Mouse (Mus musculus) CH12.LX (cell line): Measurements from ENCODE around the gene Sufu.

Experiments used
- CTCF ChIP-seq, 2 experiments: IDR thresholded peaks in 1 of 2; conservative IDR thresholded peaks in 1 of 2; 2 replicates each; pipeline ENCODE4 v1.5.1; 2011 to 2012; ENCODE audit warnings: low read depth in 2 of 2, low read length in 2 of 2, improper control_type of control experiment in 1 of 2, inconsistent platforms in 1 of 2, mild to moderate bottlenecking in 1 of 2, moderate library complexity in 1 of 2
- HCFC1 ChIP-seq: IDR thresholded peaks from 2 replicates; pipeline ENCODE4 v1.6.1; 2012; ENCODE audit warnings: low read depth, mild to moderate bottlenecking, inconsistent platforms, low read length, improper control_type of control experiment
- NRF1 ChIP-seq: IDR thresholded peaks from 2 replicates; pipeline ENCODE4 v1.6.1; 2014; ENCODE audit warnings: low read depth, mild to moderate bottlenecking, inconsistent platforms, low read length, improper control_type of control experiment, moderate library complexity
- POLR2A ChIP-seq: IDR thresholded peaks from 2 replicates; pipeline ENCODE4 v1.6.1; 2011; ENCODE audit warnings: low read depth, mild to moderate bottlenecking, improper control_type of control experiment, low read length
- SMC3 ChIP-seq: IDR thresholded peaks from 2 replicates; pipeline ENCODE4 v1.6.1; 2011; ENCODE audit warnings: low read depth, low read length, improper control_type of control experiment
- ZC3H11A ChIP-seq: IDR thresholded peaks from 2 replicates; pipeline ENCODE4 v1.6.1; 2012; ENCODE audit warnings: low read depth, mild to moderate bottlenecking, inconsistent platforms, low read length, improper control_type of control experiment

- TF ChIP-seq CTCF (conservative IDR thresholded peaks at IDR 0.05 in 1 of 2, IDR thresholded peaks at IDR 0.05 in 1 of 2; ENCODE audit: low read depth in 2 of 2, low read length in 2 of 2) (no peak), NRF1 (no peak), ZC3H11A (no peak), POLR2A (no peak), SMC3 (no peak), HCFC1 (no peak)
These were observed 58.3 kb downstream of the Sufu start for GRCm38 (mm10) chr19:46455032-46455431.
